Mouse (Mus musculus) gastrocnemius, adult 2 months (tissue): ENCODE results near the gene Pnpla7. TPM values are rescaled to one million over a fixed set of nuclear protein-coding genes. Genes with fewer than 3 reads are reported as not detected.

ENCODE experiments used
- DNase-seq: peaks from one replicate; pipeline ENCODE4 v3.0.0; 2022
- H3K27ac ChIP-seq: fragments of 200-600 bp; 2 replicates; pipeline ENCODE4 v1.8.1; 2022; ENCODE audit warnings: mild to moderate bottlenecking
- H3K4me3 ChIP-seq: fragments of 200-600 bp; 2 replicates; pipeline ENCODE4 v1.8.1; 2022; ENCODE audit warnings: mild to moderate bottlenecking, moderate library complexity
- CTCF ChIP-seq: fragments of 200-600 bp; IDR thresholded peaks from 2 replicates; pipeline ENCODE4 v1.8.1; 2022; ENCODE audit warnings: antibody characterized with exemption, mild to moderate bottlenecking, moderate library complexity
- intact Hi-C: fragments of 180-260 bp; cut with DNase I; formaldehyde crosslinking; loops from one replicate; pipeline ENCODE4 v1.15.1; 2025
- total RNA-seq, 2 experiments: library from RNA; stranded (reverse); gene quantifications; 2 replicates each; pipeline ENCODE4 v1.2.3; 2021

Pnpla7 gene
- total RNA-seq, 2 experiments from 2014 or later, result 36.5 to 44.6 TPM

DNA sequence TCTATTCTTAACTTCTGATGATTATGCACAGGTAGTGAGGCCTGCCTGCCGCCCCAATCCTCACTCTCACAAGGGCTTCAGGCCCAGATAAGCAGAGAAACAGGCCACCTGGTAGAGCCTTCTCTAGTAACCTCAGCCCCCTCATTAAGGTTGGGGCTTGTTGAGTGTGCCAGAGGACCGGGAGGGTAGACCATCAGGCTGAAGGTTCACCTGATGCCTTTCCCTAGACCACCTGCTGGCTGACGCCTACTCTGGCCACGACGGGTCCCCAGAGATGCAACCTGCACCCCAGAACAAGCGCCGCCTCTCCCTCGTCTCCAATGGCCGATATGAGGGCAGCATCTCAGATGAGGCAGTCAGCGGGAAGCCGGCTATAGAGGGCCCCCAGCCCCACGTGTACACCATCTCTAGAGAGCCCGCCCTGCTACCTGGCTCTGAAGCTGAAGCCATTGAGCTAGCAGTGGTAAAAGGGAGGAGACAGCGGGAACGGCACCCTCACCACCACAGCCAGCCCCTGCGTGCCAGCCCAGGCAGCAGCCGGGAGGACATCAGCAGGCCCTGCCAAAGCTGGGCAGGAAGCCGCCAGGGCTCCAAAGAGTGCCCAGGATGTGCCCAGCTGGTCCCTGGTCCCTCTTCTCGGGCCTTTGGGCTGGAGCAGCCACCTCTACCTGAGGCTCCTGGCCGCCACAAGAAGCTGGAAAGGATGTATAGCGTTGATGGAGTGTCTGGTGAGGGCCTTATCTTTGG is 79.7 kb downstream of the Pnpla7 start:
- peak overlapping the region; percentile 73 for H3K4me3 ChIP-seq
- intact Hi-C loops, result no loop called here
- TF ChIP-seq CTCF, result no peak
- DNase-seq, result no peak
- H3K27ac ChIP-seq, result no peak overlapping the region

DNA sequence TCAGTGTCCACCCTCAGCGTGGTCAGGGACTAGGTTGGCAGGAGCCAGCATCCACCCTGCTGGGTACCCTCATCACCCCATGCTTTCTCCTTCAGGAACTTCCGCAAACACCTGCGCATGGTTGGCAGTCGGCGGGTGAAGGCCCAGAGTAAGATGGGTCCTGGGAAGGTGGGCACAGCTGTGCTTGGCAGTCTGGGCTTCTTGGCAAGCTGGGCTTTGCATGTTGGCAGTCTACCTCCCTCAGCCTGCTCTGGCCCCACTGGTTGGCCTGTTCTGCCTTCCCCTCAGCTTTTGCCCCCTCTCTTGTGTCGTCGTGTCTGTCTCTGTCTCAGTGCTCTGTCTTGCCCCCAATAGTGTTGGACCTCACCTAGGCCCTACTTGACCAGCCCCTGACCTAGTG is 83.1 kb downstream of the Pnpla7 start:
- no peak for TF ChIP-seq CTCF
- intact Hi-C loops, result no loop called here
- no peak overlapping the region for H3K4me3 ChIP-seq
- DNase-seq, result no peak
- no peak overlapping the region for H3K27ac ChIP-seq

DNA sequence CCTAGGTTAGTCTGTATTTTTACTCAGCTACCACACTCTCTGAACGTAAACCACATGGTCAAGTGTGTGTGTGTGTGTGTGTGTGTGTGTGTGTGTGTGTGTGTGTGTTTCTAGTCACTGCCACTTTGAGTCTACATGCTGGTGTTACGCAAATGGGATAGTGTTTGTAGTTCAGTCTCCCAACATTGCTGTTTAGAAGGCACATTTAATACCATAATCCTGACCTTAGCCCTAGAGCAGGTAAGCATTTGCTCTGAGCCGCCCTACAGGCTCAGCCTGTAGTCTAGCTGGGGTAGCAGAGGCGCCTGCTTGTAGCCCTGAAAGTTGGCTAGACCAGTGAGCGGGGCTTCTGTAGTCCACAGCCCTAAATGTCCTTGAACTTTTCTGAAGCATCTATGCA is 87.7 kb downstream of the Pnpla7 start:
- Histone ChIP-seq H3K4me3 (no peak overlapping the region), H3K27ac (no peak overlapping the region)
- no peak for DNase-seq
- intact Hi-C loops, result no loop called here
- TF ChIP-seq CTCF, result no peak

DNA sequence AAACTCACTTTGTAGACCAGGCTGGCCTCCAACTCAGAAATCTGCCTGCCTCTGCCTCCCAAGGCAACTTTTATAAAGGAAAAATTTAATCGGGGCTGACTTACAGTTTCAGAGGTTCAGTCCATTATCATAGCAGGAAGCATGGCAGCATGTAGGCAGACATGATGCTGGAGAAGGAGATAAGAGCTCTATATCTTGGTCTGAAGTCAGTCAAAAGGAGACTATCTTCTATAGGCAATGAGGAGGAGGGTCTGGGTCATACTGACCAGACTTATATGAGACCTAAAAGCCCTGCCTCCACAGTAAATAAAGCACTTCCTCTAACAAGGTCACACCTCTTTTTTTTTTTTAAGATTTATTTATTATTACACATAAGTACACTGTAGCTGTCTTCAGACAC is 88.5 kb downstream of the Pnpla7 start:
- intact Hi-C loops, result no loop called here
- Histone ChIP-seq H3K27ac (no peak overlapping the region), H3K4me3 (no peak overlapping the region)
- no peak for DNase-seq
- no peak for TF ChIP-seq CTCF

DNA sequence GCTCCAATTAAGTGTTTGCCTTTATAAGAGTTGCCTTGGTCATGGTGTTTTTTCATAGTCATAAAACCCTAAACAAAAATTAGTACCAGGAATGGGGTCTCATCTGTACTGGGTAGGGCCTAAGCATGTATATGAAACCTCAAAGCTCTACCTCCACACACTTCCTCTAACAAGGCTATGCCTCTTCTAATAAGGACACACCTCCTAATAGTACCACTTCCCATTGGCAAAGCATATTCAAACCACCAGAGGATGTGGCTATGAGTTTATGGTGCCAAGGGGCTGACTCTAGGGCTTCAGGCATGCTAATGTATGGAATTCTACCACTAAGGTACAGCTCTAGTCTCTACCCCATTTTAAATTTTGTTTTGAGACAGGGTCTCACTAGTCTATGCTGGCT is 89.7 kb downstream of the Pnpla7 start:
- no peak overlapping the region for H3K27ac ChIP-seq
- no peak for TF ChIP-seq CTCF
- intact Hi-C loops, result no loop called here
- DNase-seq, result no peak
- no peak overlapping the region for H3K4me3 ChIP-seq

DNA sequence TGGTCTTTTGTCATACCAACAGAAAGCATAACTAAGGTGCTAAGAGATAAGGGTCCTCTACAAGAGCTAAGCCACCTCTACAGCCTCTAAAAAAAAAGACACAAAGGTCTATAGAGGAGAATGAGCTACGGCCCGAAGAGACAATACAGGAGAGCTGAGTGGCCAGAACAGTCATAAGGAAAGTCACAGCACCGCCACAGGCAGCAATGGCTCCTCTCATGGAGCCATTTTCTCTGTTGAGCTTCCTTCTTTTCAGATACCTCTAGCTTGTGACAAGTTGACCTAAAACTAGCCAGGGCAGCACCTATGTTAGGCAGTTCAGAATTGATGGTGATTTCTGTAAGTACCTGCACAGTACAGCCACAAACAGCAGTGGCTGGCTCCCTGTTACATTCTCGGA is 90.7 kb downstream of the Pnpla7 start:
- no peak for DNase-seq
- intact Hi-C loops, result no loop called here
- Histone ChIP-seq H3K4me3 (no peak overlapping the region), H3K27ac (no peak overlapping the region)
- no peak for TF ChIP-seq CTCF

DNA sequence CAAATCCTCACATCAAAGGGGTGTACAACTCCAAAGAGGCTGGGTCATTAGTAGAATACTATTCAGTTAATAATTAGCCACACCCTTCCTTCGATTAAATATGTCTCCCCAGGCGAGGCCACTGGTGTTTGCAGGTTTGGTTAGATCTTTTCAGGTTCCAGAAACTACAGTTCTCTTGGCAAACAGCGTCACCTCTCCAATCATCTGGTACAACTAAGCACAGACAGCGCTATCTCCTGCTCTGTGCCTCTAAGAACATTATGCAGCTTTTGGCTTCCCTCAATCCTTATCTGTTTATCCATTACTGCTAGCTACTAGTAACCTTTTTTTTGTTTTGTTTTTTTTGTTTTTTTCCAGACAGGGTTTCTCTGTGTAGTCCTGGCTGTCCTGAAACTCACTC is 93.7 kb downstream of the Pnpla7 start:
- no peak for TF ChIP-seq CTCF
- Histone ChIP-seq H3K27ac (no peak overlapping the region), H3K4me3 (no peak overlapping the region)
- no peak for DNase-seq
- intact Hi-C loops, result no loop called here

DNA sequence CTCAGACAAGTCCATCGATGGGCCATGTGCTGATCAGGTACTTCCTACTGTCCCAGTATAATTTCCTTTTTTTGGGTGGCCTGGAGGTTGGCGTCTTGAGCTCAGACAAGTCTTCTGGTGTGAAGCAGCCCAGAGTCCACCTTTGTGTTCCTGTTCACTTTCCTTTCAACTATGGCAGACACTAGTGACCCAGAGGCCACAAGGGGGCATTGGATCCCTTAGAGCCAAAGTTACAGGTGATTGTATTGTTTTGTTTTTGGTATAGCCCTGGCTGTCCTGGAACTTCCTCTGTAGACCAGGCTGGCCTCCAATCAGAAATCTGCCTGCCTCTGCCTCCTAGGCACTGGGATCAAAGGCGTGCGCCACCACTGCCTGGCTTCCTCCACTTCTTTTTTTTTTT is 96.6 kb downstream of the Pnpla7 start:
- intact Hi-C loops, result no loop called here
- DNase-seq, result no peak
- no peak overlapping the region for H3K4me3 ChIP-seq
- TF ChIP-seq CTCF, result no peak; the same call in 1 of the 2 replicates
- no peak overlapping the region for H3K27ac ChIP-seq

DNA sequence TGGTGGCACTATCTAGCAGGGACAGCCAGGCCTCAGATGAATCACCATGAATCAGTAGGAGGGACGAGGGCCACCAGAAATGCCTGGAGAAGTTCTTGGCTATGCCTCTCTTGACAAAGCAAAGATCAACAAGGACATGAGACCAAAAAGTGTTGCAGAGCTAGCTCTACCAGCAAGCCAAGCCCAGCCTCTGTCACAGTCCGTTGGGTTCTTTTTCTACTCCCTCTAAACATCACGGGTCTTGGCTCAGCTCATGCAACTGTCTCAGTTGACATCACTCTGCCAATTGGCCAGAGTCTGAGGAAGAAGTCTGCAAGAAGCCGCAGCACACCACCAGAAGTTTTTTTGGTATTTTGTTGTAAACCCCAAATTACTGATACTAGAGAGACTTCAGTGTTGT is 99.7 kb downstream of the Pnpla7 start:
- no peak for TF ChIP-seq CTCF
- Histone ChIP-seq H3K27ac (no peak overlapping the region), H3K4me3 (no peak overlapping the region)
- intact Hi-C loops, result no loop called here
- peak; percentile 41 for DNase-seq

DNA sequence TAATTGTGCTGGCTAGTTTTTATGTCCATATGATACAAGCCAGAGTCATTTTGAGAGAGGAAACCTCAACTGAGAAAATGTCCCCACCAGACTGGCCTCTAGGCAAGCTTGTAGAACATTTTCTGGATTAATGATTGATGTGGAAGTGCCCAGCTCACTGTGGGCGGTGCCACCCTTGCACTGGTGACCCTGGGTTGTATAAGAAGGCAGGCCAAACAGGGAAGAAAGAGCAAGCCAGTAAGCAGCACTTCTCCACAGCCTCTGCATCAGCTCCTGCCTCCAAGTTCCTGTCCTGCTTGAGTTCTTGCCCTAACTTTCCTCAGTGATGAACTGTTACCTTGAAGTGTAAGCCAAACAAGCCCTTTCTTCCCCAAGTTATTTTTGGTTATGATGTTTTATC is 103.1 kb downstream of the Pnpla7 start:
- Histone ChIP-seq H3K27ac (no peak overlapping the region), H3K4me3 (no peak overlapping the region)
- intact Hi-C loops, result no loop called here
- no peak for TF ChIP-seq CTCF
- DNase-seq, result no peak

DNA sequence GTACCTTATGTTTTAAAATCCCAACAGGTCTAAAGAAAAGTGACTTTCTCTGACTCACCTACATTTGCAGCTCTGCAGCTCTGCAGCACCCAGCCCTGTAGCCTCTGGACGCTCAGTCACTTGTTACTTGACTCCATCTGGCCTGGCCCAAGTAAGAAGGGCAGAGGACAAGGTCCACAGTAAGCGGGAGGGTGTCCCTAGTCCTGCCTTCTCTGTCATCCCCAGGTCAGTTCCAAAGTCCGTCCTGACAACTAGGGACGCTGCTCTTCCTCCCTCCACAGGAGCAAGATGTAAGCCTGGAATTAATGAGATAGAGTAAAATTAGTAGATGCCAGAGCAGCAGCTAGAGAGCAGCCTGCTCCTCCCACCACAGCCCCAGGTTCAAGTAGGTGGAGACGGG is 104.2 kb downstream of the Pnpla7 start, which contains the start of gene Entpd8:
Gene Entpd8 (plus strand): TSS at position 229 of the 400 bp plus-strand sequence.
- intact Hi-C loops, result no loop called here
- Histone ChIP-seq H3K27ac (no peak within 1 kb of the TSS), H3K4me3 (no peak within 1 kb of the TSS)
- no peak for DNase-seq
- TF ChIP-seq CTCF, result no peak

DNA sequence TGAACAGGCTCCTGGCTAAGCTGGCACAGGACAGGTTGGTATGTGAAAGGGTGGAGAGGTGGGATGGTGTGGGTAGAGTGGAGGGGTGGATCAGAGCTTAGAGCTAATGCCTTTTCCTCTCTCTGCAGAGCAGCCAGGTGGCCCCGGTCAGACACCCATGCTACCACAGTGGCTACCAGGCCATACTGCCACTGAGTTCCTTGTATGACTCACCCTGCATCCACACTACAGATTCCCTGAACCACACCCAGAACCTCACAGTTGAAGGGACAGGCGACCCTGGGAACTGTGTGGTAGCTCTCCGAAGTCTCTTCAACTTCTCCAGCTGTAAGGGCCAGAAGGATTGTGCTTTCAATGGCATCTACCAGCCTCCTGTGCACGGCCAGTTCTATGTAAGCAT is 107.9 kb downstream of the Pnpla7 start:
- Histone ChIP-seq H3K4me3 (no peak overlapping the region), H3K27ac (no peak overlapping the region)
- no peak for TF ChIP-seq CTCF
- intact Hi-C loops, result no loop called here
- DNase-seq, result no peak

DNA sequence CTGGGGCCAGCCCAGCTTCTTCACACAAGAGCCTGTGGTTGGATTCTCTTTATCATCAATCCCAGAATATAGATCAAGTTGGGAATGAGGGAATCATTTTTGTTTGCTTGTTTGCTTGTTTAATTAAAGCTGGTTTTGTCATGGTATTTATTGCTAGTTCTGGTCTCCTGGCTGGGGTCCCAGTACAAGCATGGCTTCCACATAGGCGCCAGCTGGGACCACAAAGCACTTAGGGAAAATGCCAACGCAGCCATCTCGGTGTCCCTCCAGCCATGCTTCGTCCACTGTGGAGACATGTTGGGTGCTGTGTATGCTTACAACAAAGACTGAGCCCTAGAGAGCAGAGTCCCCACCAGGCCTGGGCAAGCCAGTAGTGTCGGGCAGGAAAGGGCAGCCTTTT is 109.7 kb downstream of the Pnpla7 start:
- Histone ChIP-seq H3K4me3 (no peak overlapping the region), H3K27ac (no peak overlapping the region)
- DNase-seq, result no peak
- no peak for TF ChIP-seq CTCF
- intact Hi-C loops, result no loop called here

DNA sequence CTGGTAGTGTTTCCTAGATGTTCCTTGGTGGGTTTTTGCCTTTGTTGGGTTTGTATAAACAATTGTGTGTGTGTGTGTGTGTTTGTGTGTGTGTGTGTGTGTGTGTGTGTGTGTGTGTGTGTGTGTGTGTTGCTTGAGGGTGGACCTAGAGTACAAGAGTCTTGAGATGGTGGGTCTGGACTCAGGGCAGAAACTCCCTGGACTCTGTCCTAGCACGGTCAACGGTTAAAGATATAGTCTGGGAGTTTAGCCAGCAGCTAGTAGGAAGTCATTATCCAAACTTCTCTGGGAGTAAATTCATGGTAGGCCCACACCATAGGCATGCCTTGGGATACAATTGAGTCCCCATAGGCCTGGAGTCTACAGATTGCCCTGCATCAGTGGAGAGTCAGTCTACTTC is 112.0 kb downstream of the Pnpla7 start:
- intact Hi-C loops, result no loop called here
- Histone ChIP-seq H3K27ac (no peak overlapping the region), H3K4me3 (no peak overlapping the region)
- TF ChIP-seq CTCF, result no peak
- DNase-seq, result no peak
